Mouse (Mus musculus) mouse embryonic stem cell (cell line): Measurements from ENCODE around the gene Cdc123.

Experiments
- in situ Hi-C, 2 experiments: fragments of 300-500 bp; cut with MboI; formaldehyde crosslinking; loops; 1 replicate in 1 of 2; 3 replicates in 1 of 2; pipeline ENCODE4 v1.14.3; 2019 to 2020; ENCODE audit warnings: low sequenced_read_pairs in 2 of 2, low pct_unique_long_range_greater_than_20kb in 1 of 2, mixed read lengths in 1 of 2; ENCODE audit not compliant: unreplicated experiment in 1 of 2

Gene Cdc123

GRCm38 (mm10) chr2:5844873-5845631 is at the start of gene Cdc123, which contains the start of gene Nudt5:
Cdc123 (minus strand) TSS chr2:5845164.
Nudt5 (plus strand) TSS chr2:5845019.
- in situ Hi-C loops: no loop called here

- in situ Hi-C loops: no loop called here
Measured at GRCm38 (mm10) chr2:5894296-5894695, 49.3 kb upstream of the Cdc123 start.

- in situ Hi-C loops: no loop called here
Measured at GRCm38 (mm10) chr2:5889412-5889811, 44.4 kb upstream of the Cdc123 start.

DNA sequence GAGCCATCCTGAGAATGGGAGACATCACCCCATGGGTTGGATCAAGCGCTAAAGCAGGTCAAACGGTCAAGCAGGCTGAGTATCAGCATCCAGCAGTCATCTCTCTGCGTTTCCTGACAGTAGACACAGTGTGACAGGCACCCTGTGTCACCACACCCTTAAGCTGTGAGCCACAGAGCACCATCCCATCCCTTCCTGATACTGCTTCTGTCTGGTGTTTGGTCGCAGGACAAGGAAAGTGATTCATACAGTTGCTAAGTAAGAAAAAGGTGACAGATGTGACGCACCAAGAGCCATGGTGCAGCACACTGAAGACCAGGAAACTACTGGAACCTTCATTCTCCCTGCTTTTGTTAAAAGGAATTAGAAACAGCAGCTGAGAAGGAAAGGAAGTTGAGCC is 43.9 kb upstream of the Cdc123 start:
- in situ Hi-C loops: no loop called here

- in situ Hi-C loops: no loop called here
Measured at GRCm38 (mm10) chr2:5877446-5877845, 32.5 kb upstream of the Cdc123 start.

DNA sequence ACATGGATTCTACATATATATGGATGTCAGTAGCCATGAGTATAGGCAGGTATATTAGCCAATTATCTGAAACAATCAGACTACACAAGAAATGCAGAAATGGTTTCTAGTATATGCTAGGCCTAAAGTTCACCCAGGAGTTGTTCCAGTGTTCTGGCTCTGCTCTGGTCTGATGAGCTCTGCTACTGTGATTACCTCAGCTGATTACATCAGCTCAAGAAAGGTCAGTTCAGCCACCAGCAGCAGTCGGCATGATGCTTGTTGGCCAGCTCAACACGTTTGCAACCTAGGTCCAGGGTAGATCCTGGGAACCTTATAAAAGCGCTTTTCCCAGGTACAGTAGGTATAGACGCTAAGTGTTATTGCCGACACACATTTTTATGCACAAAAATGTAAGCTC is 24.8 kb upstream of the Cdc123 start:
- in situ Hi-C loops: no loop called here

GRCm38 (mm10) chr2:5867681-5868080 is 22.7 kb upstream of the Cdc123 start:
- in situ Hi-C loops: no loop called here

DNA sequence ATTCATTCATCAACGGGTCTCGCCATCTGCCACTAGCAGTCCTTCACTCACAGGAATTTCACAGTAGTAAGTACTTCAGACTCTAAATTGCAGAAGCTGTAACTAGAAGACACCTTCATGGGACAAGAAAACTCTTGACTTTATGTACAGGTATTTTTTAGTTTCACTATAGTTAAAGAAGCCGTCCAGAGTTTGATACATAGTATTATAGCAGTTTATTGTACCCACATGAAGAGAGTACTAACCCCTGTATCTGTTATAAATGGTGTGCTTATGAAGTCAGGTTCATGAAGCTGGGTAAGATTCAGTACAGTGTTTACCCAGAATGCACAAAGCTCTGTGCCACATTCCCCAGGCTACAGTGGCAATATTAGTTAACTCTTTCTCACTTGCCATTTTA is 17.9 kb upstream of the Cdc123 start, which contains the start of gene Gm13199:
Gene Gm13199 (minus strand): TSS at position 101 of the 400 bp plus-strand sequence.
- in situ Hi-C loops: no loop called here

- in situ Hi-C loops: no loop called here
Measured at GRCm38 (mm10) chr2:5851866-5852265, 6.9 kb upstream of the Cdc123 start.

DNA sequence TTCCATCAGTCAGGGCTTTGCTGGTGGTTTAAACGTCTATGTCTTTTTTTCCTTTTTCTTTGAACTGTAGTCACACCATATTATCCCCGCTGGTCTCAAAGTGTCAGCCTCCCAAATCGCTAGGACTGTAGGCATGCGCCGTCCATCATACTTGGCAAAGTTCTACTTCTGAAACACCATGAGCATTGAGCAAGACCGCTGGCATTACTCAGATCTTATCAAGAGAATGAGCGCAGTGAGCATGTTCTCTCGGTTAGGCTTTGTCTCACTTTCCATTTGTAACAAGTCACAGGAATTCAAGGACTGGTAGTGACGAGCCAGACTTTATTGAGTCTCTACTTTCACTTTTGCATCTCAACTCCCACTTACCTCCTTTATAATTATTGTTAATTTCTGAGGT is 6.2 kb upstream of the Cdc123 start:
- in situ Hi-C loops: no loop called here

DNA sequence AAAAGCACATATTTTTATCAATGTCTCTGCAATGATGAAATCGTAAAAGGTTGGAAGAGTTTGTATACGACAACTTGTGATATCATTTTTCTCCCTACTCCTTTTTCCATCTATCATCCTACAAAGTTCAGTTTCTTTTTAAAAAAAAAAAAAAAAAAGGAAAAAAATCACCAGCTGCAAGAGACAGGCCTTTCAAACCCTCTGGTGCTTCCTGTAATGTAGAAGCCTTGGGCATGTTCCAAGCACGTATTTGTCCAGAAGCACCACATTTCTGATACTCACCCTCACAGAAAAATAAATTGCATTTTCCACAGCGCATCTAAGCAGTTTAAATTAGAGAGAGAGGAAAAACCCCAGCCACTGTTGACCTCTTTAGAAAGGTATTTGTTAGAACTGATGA is 862 bp upstream of the Cdc123 start:
- in situ Hi-C loops: no loop called here

GRCm38 (mm10) chr2:5844181-5844872 is 637 bp downstream of the Cdc123 start:
- in situ Hi-C loops: no loop called here

DNA sequence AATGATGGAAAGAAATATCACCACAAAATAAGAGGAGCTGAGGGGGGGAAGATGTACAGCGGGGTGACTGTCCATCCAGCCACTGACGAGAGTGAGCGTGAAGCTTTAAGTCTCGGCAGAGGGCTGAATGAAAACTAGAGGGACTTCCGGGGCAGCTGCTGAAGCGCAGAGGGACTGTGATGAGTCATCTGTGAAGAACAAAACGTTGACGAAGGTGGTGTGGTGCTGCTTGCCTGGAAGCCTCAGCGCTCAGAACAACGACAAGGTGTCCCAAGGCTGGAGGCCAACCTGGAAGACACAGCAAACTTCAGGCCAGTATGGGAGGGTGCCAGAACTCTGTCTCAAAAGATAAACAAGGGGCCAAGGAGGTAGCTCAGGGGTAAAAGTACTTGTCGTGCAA is 4.1 kb downstream of the Cdc123 start:
- in situ Hi-C loops: no loop called here

GRCm38 (mm10) chr2:5825265-5825913 is 19.6 kb downstream of the Cdc123 start:
- in situ Hi-C loops: no loop called here

DNA sequence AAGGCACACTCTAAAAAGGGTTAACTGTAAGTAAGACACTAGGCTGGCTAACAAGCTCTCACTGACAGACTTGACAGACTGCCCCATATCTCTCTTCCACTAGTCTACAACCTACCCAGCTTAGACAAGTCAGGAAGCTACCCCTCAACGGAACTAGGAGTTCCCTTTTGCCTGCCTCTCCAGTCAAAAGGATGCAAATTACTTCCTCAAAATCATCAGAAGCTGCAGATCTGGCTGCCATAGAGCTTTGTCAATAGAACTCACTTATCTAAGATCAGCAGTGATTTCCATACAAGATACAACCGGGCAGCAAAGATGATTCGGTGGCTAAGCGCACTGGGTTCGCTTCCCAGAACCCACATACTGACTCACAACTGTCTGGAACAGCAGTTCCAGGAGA is 20.3 kb downstream of the Cdc123 start:
- in situ Hi-C loops: no loop called here

- in situ Hi-C loops: no loop called here
Measured at GRCm38 (mm10) chr2:5824213-5824612, 20.8 kb downstream of the Cdc123 start.

DNA sequence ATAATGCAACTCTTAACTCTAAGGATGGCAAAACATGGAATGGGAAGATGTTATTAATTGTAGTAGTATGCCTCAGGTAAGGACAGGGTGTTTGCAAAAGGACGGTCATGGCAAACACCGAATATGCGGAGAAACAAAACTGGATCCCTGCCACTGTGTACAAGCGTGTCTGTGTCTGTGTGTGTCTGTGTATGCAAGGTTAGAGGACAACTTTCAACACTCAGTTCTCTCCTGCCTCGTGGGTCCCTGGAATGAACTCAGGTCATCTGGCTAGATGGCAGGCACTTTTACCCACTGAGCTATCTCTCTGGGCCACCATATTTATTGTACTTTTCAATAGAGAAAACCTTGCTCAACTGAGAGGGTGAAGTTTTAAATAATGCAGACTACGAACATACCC is 22.5 kb downstream of the Cdc123 start:
- in situ Hi-C loops: no loop called here

GRCm38 (mm10) chr2:5821264-5821663 is 23.7 kb downstream of the Cdc123 start:
- in situ Hi-C loops: no loop called here

GRCm38 (mm10) chr2:5811235-5811782 is 33.7 kb downstream of the Cdc123 start:
- in situ Hi-C loops: no loop called here
